Mouse (Mus musculus): ENCODE data around the gene Usp37. TPM values are rescaled to one million over a fixed set of nuclear protein-coding genes. Genes with fewer than 3 reads are reported as not detected.

Usp37 gene
- polyA plus RNA-seq (2015; fragmentation: Illumina TruSeq; extraction: RNeasy Lipid Tissue Mini Kit (QIAGEN cat#74804); ENCODE audit: insufficient read depth, low replicate concordance), result 19.9 TPM

DNA sequence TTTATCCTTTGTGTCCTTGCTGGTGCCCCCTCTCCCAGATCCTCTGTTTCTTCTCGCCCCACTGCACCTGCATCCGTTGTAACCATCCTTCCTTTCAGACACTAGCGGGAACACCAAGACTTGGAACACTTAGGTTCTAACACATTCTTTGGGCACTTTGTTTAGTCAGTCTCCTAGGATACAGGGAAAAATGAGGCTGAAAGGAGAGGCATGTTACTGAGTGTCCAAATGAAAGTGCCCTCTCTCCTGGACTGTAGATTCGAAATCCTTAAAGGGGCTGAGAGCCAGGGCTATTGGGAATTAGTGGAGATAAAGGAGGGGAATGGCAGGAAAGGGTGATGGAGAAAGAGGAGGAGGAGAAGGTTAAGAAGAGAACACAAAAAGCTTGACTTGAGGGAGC, at the start of gene Usp37:
Usp37 (minus strand) TSS at position 101 of the 400 bp plus-strand sequence.

DNA sequence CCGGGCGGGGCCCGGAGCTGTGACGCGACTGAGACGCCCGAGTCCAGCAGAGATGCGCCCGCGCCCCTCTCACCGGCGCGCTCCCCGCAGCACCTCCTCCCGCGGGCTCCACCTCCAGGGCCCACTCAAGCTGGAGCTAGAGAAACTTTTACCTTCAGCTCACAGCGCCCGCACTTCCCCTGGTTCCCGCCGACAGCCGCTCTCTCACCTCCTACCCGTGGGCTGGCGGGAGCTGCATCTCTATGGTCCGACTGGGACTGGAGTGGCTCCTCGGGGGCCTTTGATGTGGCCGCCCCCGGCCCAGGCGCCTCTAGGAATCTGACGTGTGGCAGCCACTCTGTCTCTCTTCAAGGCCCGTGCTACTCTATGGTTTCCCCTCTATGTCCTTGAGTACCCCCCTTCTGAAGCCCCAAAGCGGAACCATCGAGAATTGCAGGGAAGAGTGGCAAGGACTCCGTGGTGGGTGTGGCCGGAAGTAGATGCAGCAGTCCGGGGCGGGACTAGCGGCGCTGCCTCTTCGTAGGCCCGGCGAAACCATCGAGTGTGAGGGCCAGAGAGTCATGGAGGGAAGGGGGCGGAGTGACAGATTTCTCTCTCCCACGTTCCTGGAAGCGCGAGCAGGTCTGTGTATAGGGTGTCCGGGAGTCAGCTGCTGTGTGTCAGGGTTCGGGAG, 43.8 kb upstream of the Usp37 start, which contains the start of the genes Zfp142 and Bcs1l:
Zfp142 (minus strand) TSS at position 474 of the 673 bp plus-strand sequence.
Bcs1l (plus strand) TSS at position 517 of the 673 bp plus-strand sequence.

DNA sequence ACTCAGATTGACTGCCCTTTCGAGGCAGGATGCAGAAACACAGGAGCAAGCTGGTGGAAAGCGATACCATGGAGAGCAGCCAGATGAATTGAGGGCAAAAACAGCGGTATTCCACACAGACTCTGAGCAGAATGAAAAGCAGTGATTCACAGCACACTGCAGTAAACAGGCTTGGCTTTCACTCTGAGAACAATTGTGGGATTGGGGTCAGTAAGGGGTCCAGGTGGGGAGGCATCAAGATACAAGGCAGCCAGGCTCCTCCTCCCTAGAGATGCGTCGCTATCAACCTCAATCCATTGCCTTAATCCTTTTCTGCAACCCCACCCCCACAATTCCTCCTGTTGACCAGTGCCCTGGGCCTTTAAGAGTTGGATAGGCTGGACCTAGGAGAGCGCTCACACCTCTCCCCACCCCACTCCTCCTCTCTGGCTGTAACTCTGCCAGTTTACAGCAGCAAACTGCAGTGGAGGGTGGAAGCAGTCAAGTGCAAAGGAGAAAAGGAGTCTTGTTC, 1.6 kb downstream of the Usp37 start, which contains the start of gene Plcd4:
Plcd4 (plus strand) TSS at position 438 of the 511 bp plus-strand sequence.

DNA sequence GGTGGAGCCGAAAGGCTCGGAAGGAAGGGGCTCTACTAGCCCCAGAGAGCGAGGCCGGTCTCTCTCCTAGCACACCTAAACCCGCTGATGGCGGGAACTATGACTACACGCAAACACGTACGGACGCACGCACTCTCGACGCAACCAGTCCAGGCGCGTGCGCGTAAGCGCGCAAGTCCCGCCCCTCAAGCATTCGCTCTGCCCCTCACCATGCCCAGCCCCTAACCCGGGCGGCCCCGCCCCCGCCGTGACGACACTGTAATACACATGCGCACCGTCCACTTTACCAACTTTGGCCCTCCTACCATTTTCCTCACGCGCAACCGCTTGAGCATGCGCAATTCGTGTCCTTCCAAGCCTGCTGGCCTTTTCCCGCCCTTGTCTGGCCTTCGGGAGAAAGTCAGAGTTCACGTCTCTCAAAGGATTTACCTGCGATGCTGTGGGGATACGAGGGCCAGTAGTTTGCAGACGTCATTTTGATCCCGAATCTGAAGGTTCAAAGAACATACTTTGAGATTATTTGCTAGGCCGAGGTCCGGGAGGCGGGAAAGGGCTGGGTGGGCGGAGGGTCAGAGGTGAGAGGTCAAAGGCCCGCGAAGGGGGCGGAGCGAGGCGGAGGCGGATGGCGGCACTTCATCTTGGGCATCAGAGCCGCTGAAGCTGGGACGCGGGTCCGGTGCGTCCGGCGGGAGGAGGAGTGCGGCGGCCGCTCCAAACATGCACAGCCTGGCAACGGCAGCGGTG, 38.2 kb downstream of the Usp37 start, which contains the start of gene Cnot9:
Cnot9 (plus strand) TSS at position 338 of the 744 bp plus-strand sequence.

DNA sequence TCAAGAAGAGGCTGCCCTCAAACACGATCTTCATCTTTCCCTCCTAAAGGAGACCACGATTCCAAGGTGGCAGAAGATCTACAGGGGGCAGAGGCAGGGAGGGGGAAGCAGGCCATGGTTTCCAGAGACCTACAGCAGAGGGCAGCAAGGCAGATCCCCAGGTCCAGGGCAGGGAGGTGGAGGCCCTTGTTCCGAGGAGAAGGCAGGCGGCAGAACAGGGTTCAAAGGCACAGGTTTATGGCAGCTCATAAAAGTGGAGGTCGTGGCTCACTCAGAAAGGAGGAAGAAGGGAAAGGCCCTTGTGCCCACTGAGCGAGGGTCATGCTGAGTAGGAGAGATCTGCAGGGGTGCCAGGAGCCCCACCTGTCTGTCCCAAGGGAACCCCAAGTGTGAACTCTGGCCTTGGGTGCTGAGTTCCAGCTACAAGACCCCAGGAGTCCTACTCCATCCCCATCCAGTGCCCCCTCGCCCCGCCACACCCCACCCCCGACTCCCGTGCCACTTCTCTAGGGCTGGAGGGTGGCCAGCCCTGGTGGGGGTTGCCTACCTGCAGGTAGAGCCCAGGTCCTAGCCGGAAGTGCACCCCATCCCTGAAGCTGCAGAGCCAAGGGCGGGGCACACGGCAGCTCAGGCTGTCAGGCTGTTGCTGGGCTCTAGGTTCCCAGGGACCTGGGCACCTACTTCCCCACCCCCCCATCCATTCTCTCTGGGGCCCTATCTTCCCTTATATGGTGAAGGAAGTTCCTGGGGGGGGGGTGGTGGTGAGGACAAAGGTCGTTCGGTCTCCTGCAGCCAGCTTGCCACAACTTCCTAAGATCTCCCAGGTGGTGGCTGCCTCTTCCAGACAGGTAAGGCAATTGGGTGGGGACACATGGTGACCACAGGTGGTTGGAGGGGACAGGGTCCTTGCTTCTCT, 135.2 kb downstream of the Usp37 start, which contains the start of gene Vil1:
Vil1 (plus strand) TSS at position 788 of the 916 bp plus-strand sequence.

DNA sequence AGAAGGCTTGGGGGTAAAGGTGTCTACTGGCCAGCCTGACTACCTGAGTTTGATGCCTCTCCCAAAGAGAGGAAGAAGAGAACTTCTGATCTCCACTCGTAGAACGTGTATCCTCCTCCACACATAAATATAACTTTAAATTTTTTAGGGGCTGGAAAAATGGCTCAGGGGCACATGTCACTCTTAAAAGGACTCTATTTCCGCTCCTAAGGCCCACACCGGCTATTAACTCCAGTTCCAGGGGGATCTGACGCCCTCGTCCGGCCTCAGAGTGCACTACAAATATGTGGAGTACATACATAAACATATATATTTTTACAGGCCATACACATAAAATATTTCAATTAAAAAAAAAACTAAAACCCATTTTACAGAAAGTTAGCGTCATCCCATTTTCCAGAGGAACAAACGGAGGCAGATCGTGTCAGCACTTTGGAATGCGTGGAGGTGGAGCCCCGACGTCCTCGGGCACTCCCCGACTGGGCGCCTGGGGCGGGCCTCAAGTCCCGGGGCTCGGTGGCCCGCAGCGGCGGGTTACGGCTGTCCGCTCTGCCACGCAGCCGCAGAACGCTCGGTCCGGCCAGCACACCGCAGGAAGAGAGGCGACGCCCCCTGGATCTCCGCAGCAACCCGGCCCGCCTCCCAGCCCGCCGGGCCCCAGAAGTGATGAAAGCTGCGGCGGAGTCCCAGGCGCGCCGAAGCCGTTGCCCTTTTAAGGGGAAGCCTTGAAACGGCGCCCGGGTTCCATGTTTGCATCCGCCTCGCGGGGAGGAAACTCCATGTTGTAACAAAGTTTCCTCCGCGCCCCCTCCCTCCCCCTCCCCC, 152.9 kb downstream of the Usp37 start, which contains the start of gene Ctdsp1:
Ctdsp1 (plus strand) TSS at position 586 of the 825 bp plus-strand sequence.

Other genes with a start within 250 kb of the Usp37 start
- gene Tmbim1, start 238.7 kb downstream of the Usp37 start, polyA plus RNA-seq (2015; fragmentation: Illumina TruSeq; extraction: RNeasy Lipid Tissue Mini Kit (QIAGEN cat#74804); ENCODE audit: insufficient read depth, low replicate concordance), result 21.1 TPM
- 0.64 TPM for gene Catip, start 182.2 kb downstream of the Usp37 start, polyA plus RNA-seq (2015; fragmentation: Illumina TruSeq; extraction: RNeasy Lipid Tissue Mini Kit (QIAGEN cat#74804); ENCODE audit: insufficient read depth, low replicate concordance)
- gene Slc11a1, start 169.1 kb downstream of the Usp37 start, polyA plus RNA-seq (2015; fragmentation: Illumina TruSeq; extraction: RNeasy Lipid Tissue Mini Kit (QIAGEN cat#74804); ENCODE audit: insufficient read depth, low replicate concordance), result 46.5 TPM
- gene Ctdsp1, start 152.8 kb downstream of the Usp37 start, polyA plus RNA-seq (2015; fragmentation: Illumina TruSeq; extraction: RNeasy Lipid Tissue Mini Kit (QIAGEN cat#74804); ENCODE audit: insufficient read depth, low replicate concordance), result 54.0 TPM
- not detected for gene Vil1, start 134.9 kb downstream of the Usp37 start, polyA plus RNA-seq (2015; fragmentation: Illumina TruSeq; extraction: RNeasy Lipid Tissue Mini Kit (QIAGEN cat#74804); ENCODE audit: insufficient read depth, low replicate concordance)
- 35.8 TPM for gene Cnot9, start 38.2 kb downstream of the Usp37 start, polyA plus RNA-seq (2015; fragmentation: Illumina TruSeq; extraction: RNeasy Lipid Tissue Mini Kit (QIAGEN cat#74804); ENCODE audit: insufficient read depth, low replicate concordance)
- not detected for gene Plcd4, start 1.4 kb downstream of the Usp37 start, polyA plus RNA-seq (2015; fragmentation: Illumina TruSeq; extraction: RNeasy Lipid Tissue Mini Kit (QIAGEN cat#74804); ENCODE audit: insufficient read depth, low replicate concordance)
- 13.7 TPM for gene Zfp142, start 44.0 kb upstream of the Usp37 start, polyA plus RNA-seq (2015; fragmentation: Illumina TruSeq; extraction: RNeasy Lipid Tissue Mini Kit (QIAGEN cat#74804); ENCODE audit: insufficient read depth, low replicate concordance)
- gene Bcs1l, start 44.0 kb upstream of the Usp37 start, polyA plus RNA-seq (2015; fragmentation: Illumina TruSeq; extraction: RNeasy Lipid Tissue Mini Kit (QIAGEN cat#74804); ENCODE audit: insufficient read depth, low replicate concordance), result 16.0 TPM
- gene Rnf25, start 57.1 kb upstream of the Usp37 start, polyA plus RNA-seq (2015; fragmentation: Illumina TruSeq; extraction: RNeasy Lipid Tissue Mini Kit (QIAGEN cat#74804); ENCODE audit: insufficient read depth, low replicate concordance), result 44.9 TPM
- 0.29 TPM for gene Stk36, start 57.2 kb upstream of the Usp37 start, polyA plus RNA-seq (2015; fragmentation: Illumina TruSeq; extraction: RNeasy Lipid Tissue Mini Kit (QIAGEN cat#74804); ENCODE audit: insufficient read depth, low replicate concordance)
- 43.7 TPM for gene Ttll4, start 117.5 kb upstream of the Usp37 start, polyA plus RNA-seq (2015; fragmentation: Illumina TruSeq; extraction: RNeasy Lipid Tissue Mini Kit (QIAGEN cat#74804); ENCODE audit: insufficient read depth, low replicate concordance)
- gene Cyp27a1, start 169.3 kb upstream of the Usp37 start, polyA plus RNA-seq (2015; fragmentation: Illumina TruSeq; extraction: RNeasy Lipid Tissue Mini Kit (QIAGEN cat#74804); ENCODE audit: insufficient read depth, low replicate concordance), result 86.6 TPM
- gene Prkag3, start 204.9 kb upstream of the Usp37 start, polyA plus RNA-seq (2015; fragmentation: Illumina TruSeq; extraction: RNeasy Lipid Tissue Mini Kit (QIAGEN cat#74804); ENCODE audit: insufficient read depth, low replicate concordance), result 0.15 TPM
- 0.47 TPM for gene Wnt6, start 227.6 kb upstream of the Usp37 start, polyA plus RNA-seq (2015; fragmentation: Illumina TruSeq; extraction: RNeasy Lipid Tissue Mini Kit (QIAGEN cat#74804); ENCODE audit: insufficient read depth, low replicate concordance)
- 0.77 TPM for gene Wnt10a, start 247.2 kb upstream of the Usp37 start, polyA plus RNA-seq (2015; fragmentation: Illumina TruSeq; extraction: RNeasy Lipid Tissue Mini Kit (QIAGEN cat#74804); ENCODE audit: insufficient read depth, low replicate concordance)

All from spleen, adult 10 weeks (tissue).